Mouse (Mus musculus): ENCODE data around the gene Homez. TPM values are rescaled to one million over a fixed set of nuclear protein-coding genes. Genes with fewer than 3 reads are reported as not detected.
A peak's percentile ranks its signal among the peaks of the same experiment; 100 is the strongest.

Gene Homez
- polyA plus RNA-seq, 1 experiment from 2014 or later: 4.5 TPM

- TF ChIP-seq CTCF (IDR thresholded peaks at IDR 0.05; ENCODE audit: low read depth) (no peak), EP300 (optimal IDR thresholded peaks at IDR 0.05) (no peak)
- H3K9me3 ChIP-seq (ENCODE audit: control insufficient read depth, low read length): no peaks in the 10 kb centered on the region
- ATAC-seq (ENCODE audit: low FRiP score, low TSS enrichment) (no peak), DNase-seq (ENCODE audit: low spot score) (no peak)
- H3K4me1 ChIP-seq (replicated peaks; ENCODE audit: control insufficient read depth, insufficient read depth): no peaks in the 10 kb centered on the region
- WGBS: 44% methylated on average over 3 of the region's 3 CpGs
- H3K9ac ChIP-seq (ENCODE audit: low read length): no peak overlapping the region
- H3K4me3 ChIP-seq (ENCODE audit: low read depth, low read length): no peak overlapping the region
- H3K27me3 ChIP-seq (ENCODE audit: control insufficient read depth, insufficient read depth, low read length): no peaks in the 10 kb centered on the region
- H3K36me3 ChIP-seq (ENCODE audit: control insufficient read depth, insufficient read depth, low read length): no peaks in the 10 kb centered on the region
- no peak overlapping the region for H3K4me2 ChIP-seq (replicated peaks; ENCODE audit: low read depth)
- no peak overlapping the region for H3K27ac ChIP-seq (replicated peaks)
Measured at GRCm38 (mm10) chr14:54866268-54866667, 4.5 kb downstream of the Homez start.

GRCm38 (mm10) chr14:54865626-54866025 is 5.1 kb downstream of the Homez start:
- no peak for DNase-seq (ENCODE audit: low spot score)
- Histone ChIP-seq H3K4me2 (replicated peaks; ENCODE audit: low read depth) (no peak overlapping the region), H3K27me3 (ENCODE audit: control insufficient read depth, insufficient read depth, low read length) (no peaks in the 10 kb centered on the region), H3K36me3 (ENCODE audit: control insufficient read depth, insufficient read depth, low read length) (no peaks in the 10 kb centered on the region), H3K27ac (replicated peaks) (no peak overlapping the region), H3K9ac (ENCODE audit: low read length) (no peak overlapping the region), H3K9me3 (ENCODE audit: control insufficient read depth, low read length) (no peaks in the 10 kb centered on the region), H3K4me3 (ENCODE audit: low read depth, low read length) (no peak overlapping the region), H3K4me1 (replicated peaks; ENCODE audit: control insufficient read depth, insufficient read depth) (no peaks in the 10 kb centered on the region)
- no peak for ATAC-seq (ENCODE audit: low FRiP score, low TSS enrichment)
- TF ChIP-seq CTCF (IDR thresholded peaks at IDR 0.05; ENCODE audit: low read depth): no peak
- TF ChIP-seq EP300 (optimal IDR thresholded peaks at IDR 0.05): no peak
- 72% methylated on average over 5 of the region's 5 CpGs for WGBS

- Histone ChIP-seq H3K4me3 (ENCODE audit: low read depth, low read length) (peak overlapping the region; percentile 97), H3K27me3 (ENCODE audit: control insufficient read depth, insufficient read depth, low read length) (no peaks in the 10 kb centered on the region), H3K4me1 (replicated peaks; ENCODE audit: control insufficient read depth, insufficient read depth) (no peaks in the 10 kb centered on the region), H3K9me3 (ENCODE audit: control insufficient read depth, low read length) (no peaks in the 10 kb centered on the region), H3K4me2 (replicated peaks; ENCODE audit: low read depth) (peak overlapping the region; percentile 88), H3K9ac (ENCODE audit: low read length) (peak overlapping the region; percentile 58), H3K36me3 (ENCODE audit: control insufficient read depth, insufficient read depth, low read length) (no peaks in the 10 kb centered on the region), H3K27ac (replicated peaks) (peak overlapping the region; percentile 86)
- DNase-seq (ENCODE audit: low spot score): no peak
- 16% methylated on average over 21 of the region's 21 CpGs for WGBS
- 0 out of 2 replicates have a peak, but pooled peaks have one; percentile 3 for ATAC-seq (ENCODE audit: low FRiP score, low TSS enrichment)
- TF ChIP-seq EP300 (optimal IDR thresholded peaks at IDR 0.05) (no peak), CTCF (IDR thresholded peaks at IDR 0.05; ENCODE audit: low read depth) (no peak)
Measured at GRCm38 (mm10) chr14:54864313-54865036, 6.3 kb downstream of the Homez start.

DNA sequence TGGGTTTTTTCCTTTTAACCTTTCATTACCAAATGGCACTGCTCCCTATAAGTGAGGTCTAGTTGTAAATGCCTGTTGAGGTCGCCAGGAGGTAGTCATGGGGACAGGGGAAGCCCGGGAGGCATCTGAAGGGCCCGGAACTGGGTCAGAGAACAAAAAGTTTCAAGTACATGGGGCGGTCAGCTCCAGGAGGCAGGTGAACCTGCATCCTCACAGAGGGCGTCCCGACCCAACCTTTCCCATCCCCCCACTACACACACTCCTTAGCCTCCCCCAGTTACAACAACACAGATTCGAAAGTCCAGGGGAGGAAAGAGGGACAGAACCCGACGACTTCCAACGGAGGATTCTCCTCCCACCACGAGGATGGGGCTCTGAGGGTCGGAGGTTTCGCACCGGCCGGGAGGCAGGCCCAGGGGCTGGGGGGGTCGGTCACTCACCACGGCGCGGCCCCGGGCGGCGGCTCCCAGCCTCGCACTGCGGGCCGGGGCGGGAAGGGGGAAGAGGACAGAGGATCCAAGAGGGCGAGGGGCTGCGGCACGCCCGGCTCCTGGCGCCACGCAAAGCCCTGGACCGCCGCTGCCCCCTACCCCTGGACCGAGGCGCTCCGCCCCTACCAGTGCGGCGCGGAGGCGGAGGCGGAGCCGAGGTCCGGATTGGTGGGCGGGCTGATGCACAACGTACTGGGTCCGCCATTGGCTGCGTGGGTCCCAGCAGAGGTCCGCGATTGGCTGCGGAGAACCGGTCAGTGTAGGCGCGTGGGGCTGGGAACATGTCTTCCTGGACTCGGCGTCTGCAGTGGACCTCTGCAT is 7.1 kb downstream of the Homez start:
- Histone ChIP-seq H3K9me3 (ENCODE audit: control insufficient read depth, low read length) (no peaks in the 10 kb centered on the region), H3K27me3 (ENCODE audit: control insufficient read depth, insufficient read depth, low read length) (no peaks in the 10 kb centered on the region), H3K4me2 (replicated peaks; ENCODE audit: low read depth) (peak overlapping the region; percentile 88), H3K36me3 (ENCODE audit: control insufficient read depth, insufficient read depth, low read length) (no peaks in the 10 kb centered on the region), H3K27ac (replicated peaks) (peak overlapping the region; percentile 86), H3K4me3 (ENCODE audit: low read depth, low read length) (peak overlapping the region; percentile 97), H3K4me1 (replicated peaks; ENCODE audit: control insufficient read depth, insufficient read depth) (no peaks in the 10 kb centered on the region), H3K9ac (ENCODE audit: low read length) (peak overlapping the region; percentile 94)
- DNase-seq (ENCODE audit: low spot score) (peak; percentile 94), ATAC-seq (ENCODE audit: low FRiP score, low TSS enrichment) (peak; percentile 100)
- TF ChIP-seq CTCF (IDR thresholded peaks at IDR 0.05; ENCODE audit: low read depth) (peak; percentile 29; the same call in 1 of the 2 replicates), EP300 (optimal IDR thresholded peaks at IDR 0.05) (no peak)
- 0% methylated on average over 50 of the region's 56 CpGs for WGBS

- no peak overlapping the region for H3K4me2 ChIP-seq (replicated peaks; ENCODE audit: low read depth)
- no peak overlapping the region for H3K9ac ChIP-seq (ENCODE audit: low read length)
- H3K9me3 ChIP-seq (ENCODE audit: control insufficient read depth, low read length): no peaks in the 10 kb centered on the region
- H3K4me1 ChIP-seq (replicated peaks; ENCODE audit: control insufficient read depth, insufficient read depth): no peaks in the 10 kb centered on the region
- DNase-seq (ENCODE audit: low spot score): peak; percentile 72
- no peaks in the 10 kb centered on the region for H3K27me3 ChIP-seq (ENCODE audit: control insufficient read depth, insufficient read depth, low read length)
- peaks cover 2% of the 10 kb centered on the region; the same call in 1 of the 2 replicates for H3K36me3 ChIP-seq (ENCODE audit: control insufficient read depth, insufficient read depth, low read length)
- no peak for ATAC-seq (ENCODE audit: low FRiP score, low TSS enrichment)
- no peak overlapping the region for H3K27ac ChIP-seq (replicated peaks)
- TF ChIP-seq EP300 (optimal IDR thresholded peaks at IDR 0.05) (no peak), CTCF (IDR thresholded peaks at IDR 0.05; ENCODE audit: low read depth) (peak; percentile 82)
- WGBS: 31% methylated on average over 2 of the region's 2 CpGs
- H3K4me3 ChIP-seq (ENCODE audit: low read depth, low read length): no peak overlapping the region
Measured at GRCm38 (mm10) chr14:54860511-54860910, 10.2 kb downstream of the Homez start.
